ENCODE assay signal across 9 mouse cellular contexts in the genomic region with DNA sequence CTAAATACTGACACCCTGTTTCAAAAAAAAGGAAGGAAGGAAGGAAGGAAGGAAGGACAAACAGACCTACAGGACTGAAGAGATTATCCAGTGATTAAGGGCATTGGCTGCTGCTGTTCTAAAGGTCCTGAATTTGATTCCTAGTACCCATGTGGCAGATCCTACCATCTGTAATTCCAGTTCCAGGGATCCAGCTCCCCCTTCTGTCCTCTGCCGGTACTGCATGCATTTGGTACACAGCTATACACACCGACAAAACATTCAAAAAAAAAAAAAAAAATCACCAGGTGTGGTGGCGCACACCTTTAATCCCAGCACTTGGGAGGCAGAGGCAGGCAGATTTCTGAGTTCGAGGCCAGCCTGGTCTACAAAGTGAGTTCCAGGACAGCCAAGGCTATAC. TPM values are rescaled to one million over a fixed set of nuclear protein-coding genes. Genes with fewer than 3 reads are reported as not detected.
DNase-seq lines count a peak whose midpoint lies in the region; ATAC-seq and TF ChIP-seq lines count a peak whose summit lies in the region.
"Had no signal": no experiment of that assay in that cellular context is flagged by ENCODE, and none has a peak within 500 bp of the region (broad histone marks: within the 10 kb centered on the region; RNA-seq: fewer than 3 reads in every experiment).

No protein-coding gene starts in this region.

- H3K4me1 ChIP-seq in MEL (ENCODE audit: control insufficient read depth in 1 of 2, insufficient read depth in 2 of 2, low read length in 2 of 2) = no peaks in the 10 kb centered on the region
- no peaks in the 10 kb centered on the region for H3K4me1 ChIP-seq in embryonic facial prominence, embryonic 11.5 days (ENCODE audit: control insufficient read depth, insufficient read depth, low read length)

- H3K36me3 ChIP-seq in MEL (ENCODE audit: control insufficient read depth in 1 of 2, insufficient read depth in 2 of 2, low read length in 2 of 2) = no peaks in the 10 kb centered on the region
- no peaks in the 10 kb centered on the region for H3K36me3 ChIP-seq in embryonic facial prominence, embryonic 11.5 days (replicated peaks; ENCODE audit: control insufficient read depth, insufficient read depth, low read depth, low read length)

- no peak overlapping the region for H3K4me2 ChIP-seq in embryonic facial prominence, embryonic 11.5 days (ENCODE audit: low read depth, low read length)
- H3K4me2 ChIP-seq: embryonic facial prominence, embryonic 12.5 days had no signal

- H3K9ac ChIP-seq in MEL (ENCODE audit: control insufficient read depth, low read depth, low read length, poor library complexity, severe bottlenecking) = no peak overlapping the region
- H3K9ac ChIP-seq in embryonic facial prominence, embryonic 11.5 days (replicated peaks; ENCODE audit: low read length) = no peak overlapping the region
- H3K9ac ChIP-seq: embryonic facial prominence, embryonic 12.5 days had no signal

- no peak overlapping the region for H3K4me3 ChIP-seq in MEL (ENCODE audit: control insufficient read depth in 1 of 2, insufficient read depth in 1 of 2, low read depth in 2 of 2, low read length in 2 of 2)
- no peak overlapping the region for H3K4me3 ChIP-seq in embryonic facial prominence, embryonic 11.5 days (ENCODE audit: low read depth, low read length)
- H3K4me3 ChIP-seq: embryonic facial prominence, embryonic 12.5 days had no signal

- peak; percentile 55 to 60 (median 58) for TF ChIP-seq CTCF in MEL (IDR thresholded peaks at IDR 0.05 in 2 of 3, conservative IDR thresholded peaks at IDR 0.05 in 1 of 3; ENCODE audit: control insufficient read depth in 1 of 3, insufficient read depth in 1 of 3, low read depth in 2 of 3, low read length in 3 of 3, poor library complexity in 1 of 3, severe bottlenecking in 1 of 3)

- no peak overlapping the region for H3K27ac ChIP-seq in MEL (ENCODE audit: control insufficient read depth, low read depth, low read length)
- H3K27ac ChIP-seq in embryonic facial prominence, embryonic 11.5 days (replicated peaks; ENCODE audit: low read depth, low read length) = no peak overlapping the region
- H3K27ac ChIP-seq: embryonic facial prominence, embryonic 12.5 days had no signal

- intact Hi-C loops in heart, postnatal 25 days (cut with DNase I) = no loop called here

- TF ChIP-seq EP300 in MEL (IDR thresholded peaks at IDR 0.05; ENCODE audit: low read depth in 1 of 2, low read length in 2 of 2) = no peak

- ATAC-seq in embryonic facial prominence, embryonic 11.5 days (replicated peaks; ENCODE audit: insufficient number of reproducible peaks, low FRiP score, low TSS enrichment, low read depth) = no peak
- peak; percentile 82 for ATAC-seq in megakaryocyte progenitor cell, adult 5-6 weeks (replicated peaks; ENCODE audit: poor library complexity)

- H3K9me3 ChIP-seq in MEL (replicated peaks; ENCODE audit: insufficient read depth, low read length) = no peaks in the 10 kb centered on the region
- no peaks in the 10 kb centered on the region for H3K9me3 ChIP-seq in embryonic facial prominence, embryonic 11.5 days (replicated peaks; ENCODE audit: control insufficient read depth, low read length)
- H3K9me3 ChIP-seq: embryonic facial prominence, embryonic 12.5 days had no signal

- 71% methylated on average over 3 of the region's 4 CpGs for WGBS in embryonic facial prominence, embryonic 11.5 days

- DNase-seq in heart, adult 8-10 months (ENCODE audit: low spot score) = peak; percentile 29
- no peak for DNase-seq in heart, postnatal 25 days (ENCODE audit: low spot score)
- DNase-seq in 416B (ENCODE audit: low read depth) (peak; percentile 64), MEL (ENCODE audit: low read depth, low spot score) (peak; percentile 68)
- DNase-seq in embryonic facial prominence, embryonic 11.5 days (ENCODE audit: low spot score) = peak; percentile 58
- DNase-seq in ovary, postnatal 36 days (ENCODE audit: low spot score) = no peak
- no peak for DNase-seq in frontal cortex, postnatal 10 days (ENCODE audit: low spot score in 2 of 2)

- H3K27me3 ChIP-seq in MEL (ENCODE audit: control insufficient read depth in 1 of 2, insufficient read depth in 2 of 2, low read length in 2 of 2) = no peaks in the 10 kb centered on the region
- H3K27me3 ChIP-seq in embryonic facial prominence, embryonic 11.5 days (ENCODE audit: control insufficient read depth, insufficient read depth, low read length) = no peaks in the 10 kb centered on the region
- H3K27me3 ChIP-seq: embryonic facial prominence, embryonic 12.5 days had no signal

- no peaks in the 10 kb centered on the region for H3K79me2 ChIP-seq in MEL (ENCODE audit: control insufficient read depth, insufficient read depth, low read length, poor library complexity)

- no peak for TF ChIP-seq POLR2A in MEL (IDR thresholded peaks at IDR 0.05; ENCODE audit: control insufficient read depth in 1 of 2, insufficient read depth in 1 of 2, low read depth in 1 of 2, low read length in 2 of 2, poor library complexity in 1 of 2)

- TF ChIP-seq RAD21 in MEL (IDR thresholded peaks at IDR 0.05; ENCODE audit: low read depth, low read length) = peak; percentile 64

TF ChIP-seq in MEL, 35 proteins besides CTCF, POLR2A, EP300 and RAD21:
- no peak for TF ChIP-seq JUND (IDR thresholded peaks at IDR 0.05; ENCODE audit: low read depth, low read length)
- no peak for TF ChIP-seq GABPA (IDR thresholded peaks at IDR 0.05; ENCODE audit: low read depth, low read length)
- no peak for TF ChIP-seq BHLHE40 (IDR thresholded peaks at IDR 0.05; ENCODE audit: borderline replicate concordance, low read depth, low read length)
- TF ChIP-seq POLR2AphosphoS5 (IDR thresholded peaks at IDR 0.05; ENCODE audit: borderline replicate concordance, low read depth, low read length) = no peak
- no peak for TF ChIP-seq ZMIZ1 (IDR thresholded peaks at IDR 0.05; ENCODE audit: low read depth, low read length)
- TF ChIP-seq SIN3A (IDR thresholded peaks at IDR 0.05; ENCODE audit: low read length) = no peak
- TF ChIP-seq SMC3 (IDR thresholded peaks at IDR 0.05; ENCODE audit: low read depth, low read length) = peak; percentile 62
- TF ChIP-seq ZKSCAN1 (IDR thresholded peaks at IDR 0.05; ENCODE audit: low read depth, low read length) = no peak

RNA-seq across cellular contexts. Expression of a gene that starts 45.8 kb away (rescaled TPM):
- total RNA-seq in heart, adult 8-10 months (2022) = 10 to 100 TPM; 17.5 to 22.1 (median 20.3) TPM
- 10 to 100 TPM; 24.9 to 26.3 TPM for total RNA-seq in heart, postnatal 25 days (2021)
- 14.1 and 15.0 TPM in 2 replicates for total RNA-seq in MEL (2012; rRNA removed)
- polyA plus RNA-seq in MEL (2012; ENCODE audit: insufficient read depth in 1 of 2, insufficient read length in 2 of 2, low read depth in 1 of 2, low replicate concordance in 2 of 2, missing spikeins in 1 of 2) = 10 to 100 TPM in 1 of 2 experiments, not detected in 1; 19.5 TPM
- 11.1 and 15.5 TPM in 2 replicates for polyA plus RNA-seq in embryonic facial prominence, embryonic 11.5 days (2014; fragmentation: Nextera tagmentation; extraction: Ambion mirVana)
- total RNA-seq in megakaryocyte progenitor cell, adult 5-6 weeks (2015) = 22.6 and 24.6 TPM in 2 replicates
- 33.9 TPM in 2 replicates for total RNA-seq in megakaryocyte progenitor cell, adult 5-6 weeks (2017)

Comparison
In these comparisons a context has a peak if more than half of its experiments do, and no peak if none do; other contexts are left out.
1. DNase-seq: peak in heart, adult 8-10 months (single experiment), 416B (single experiment), MEL (single experiment) and embryonic facial prominence, embryonic 11.5 days (single experiment); none in heart, postnatal 25 days (single experiment), ovary, postnatal 36 days (single experiment) and frontal cortex, postnatal 10 days (0 of 2).